Comparison of ENCODE assay signal across 18 mouse cellular contexts in the genomic region with DNA sequence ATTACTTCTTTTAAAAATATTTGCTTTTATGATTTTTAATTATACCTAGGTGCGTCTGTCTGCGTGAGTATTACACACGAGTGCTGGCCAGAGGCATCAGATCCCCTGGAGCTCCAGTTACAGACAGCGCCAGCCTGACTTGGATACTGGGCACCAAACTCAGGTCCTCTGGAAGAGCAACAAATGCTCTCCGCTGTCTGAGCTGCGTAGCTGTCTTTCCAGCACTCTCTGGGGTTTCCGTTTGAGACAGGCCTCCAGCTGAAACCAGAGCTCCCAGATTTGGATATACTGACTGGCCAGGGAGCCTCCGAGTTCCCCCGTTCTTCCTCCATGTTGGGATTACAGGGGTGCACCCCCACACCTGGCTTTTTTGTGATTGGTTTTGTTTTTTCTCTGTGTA. TPM values are rescaled to one million over a fixed set of nuclear protein-coding genes. Genes with fewer than 3 reads are reported as not detected.
DNase-seq lines count a peak whose midpoint lies in the region; ATAC-seq lines count a peak whose summit lies in the region.
"Had no signal": no experiment of that assay in that cellular context is flagged by ENCODE, and none has a peak within 500 bp of the region (broad histone marks: within the 10 kb centered on the region; RNA-seq: fewer than 3 reads in every experiment).

No protein-coding gene starts in this region.

- ATAC-seq in midbrain, embryonic 12.5 days (ENCODE audit: low FRiP score, low read depth): no peak
- ATAC-seq in midbrain, embryonic 13.5 days: no peak
- ATAC-seq in embryonic facial prominence, embryonic 14.5 days (ENCODE audit: low read depth): no peak
- ATAC-seq: activated CD4-positive, CD25-positive, alpha-beta regulatory T cell, adult 4 months; lung, postnatal 0 days had no signal

- intact Hi-C loops in gastrocnemius, postnatal 14 days (cut with DNase I; ENCODE audit: low total_unique reads): no loop called here
- intact Hi-C loops in gastrocnemius, postnatal 36 days (cut with DNase I): no loop called here
- intact Hi-C loops in left cerebral cortex, postnatal 36 days (cut with DNase I): no loop called here

- no peaks in the 10 kb centered on the region for H3K9me3 ChIP-seq in midbrain, embryonic 12.5 days
- H3K9me3 ChIP-seq in midbrain, embryonic 13.5 days: no peaks in the 10 kb centered on the region
- no peaks in the 10 kb centered on the region for H3K9me3 ChIP-seq in embryonic facial prominence, embryonic 14.5 days (ENCODE audit: control insufficient read depth, low read length)
- H3K9me3 ChIP-seq: limb, embryonic 15.5 days had no signal

- no peak overlapping the region for H3K4me3 ChIP-seq in midbrain, embryonic 12.5 days
- no peak overlapping the region for H3K4me3 ChIP-seq in midbrain, embryonic 13.5 days (replicated peaks)
- H3K4me3 ChIP-seq in embryonic facial prominence, embryonic 14.5 days (ENCODE audit: low read depth, low read length): no peak overlapping the region
- H3K4me3 ChIP-seq: limb, embryonic 15.5 days had no signal

- H3K4me2 ChIP-seq in midbrain, embryonic 12.5 days (replicated peaks): no peak overlapping the region
- H3K4me2 ChIP-seq in midbrain, embryonic 13.5 days (replicated peaks): no peak overlapping the region
- H3K4me2 ChIP-seq in embryonic facial prominence, embryonic 14.5 days (ENCODE audit: low read depth, low read length): no peak overlapping the region
- H3K4me2 ChIP-seq: heart, embryonic 11.5 days; limb, embryonic 15.5 days had no signal

- H3K27ac ChIP-seq in midbrain, embryonic 12.5 days (replicated peaks): peak overlapping the region; percentile 11; the same call in 1 of the 2 replicates
- H3K27ac ChIP-seq in midbrain, embryonic 13.5 days: no peak overlapping the region; the same call in 1 of the 2 replicates
- H3K27ac ChIP-seq in embryonic facial prominence, embryonic 14.5 days (replicated peaks; ENCODE audit: low read depth, low read length): no peak overlapping the region; the same call in 1 of the 2 replicates
- H3K27ac ChIP-seq: limb, embryonic 15.5 days had no signal

- DNase-seq in gastrocnemius, postnatal 14 days: peak; percentile 9
- DNase-seq in gastrocnemius, postnatal 36 days: no peak
- DNase-seq in embryonic facial prominence, embryonic 14.5 days (ENCODE audit: low spot score): peak; percentile 15
- DNase-seq in right cerebral cortex, postnatal 36 days (ENCODE audit: low spot score in 2 of 2): no peak
- no peak for DNase-seq in left cerebral cortex, postnatal 36 days (ENCODE audit: low spot score in 2 of 2)
- DNase-seq: heart, postnatal 4 days; kidney, adult 18-20 months; thymus, postnatal 36 days had no signal

- no peaks in the 10 kb centered on the region for H3K27me3 ChIP-seq in midbrain, embryonic 12.5 days
- 0 out of 2 replicates have a peak, but pooled peaks cover 3% of the 10 kb centered on the region for H3K27me3 ChIP-seq in midbrain, embryonic 13.5 days
- no peaks in the 10 kb centered on the region for H3K27me3 ChIP-seq in embryonic facial prominence, embryonic 14.5 days (replicated peaks; ENCODE audit: control insufficient read depth, insufficient read depth, low read length)
- H3K27me3 ChIP-seq: limb, embryonic 15.5 days had no signal

- no peak overlapping the region for H3K9ac ChIP-seq in midbrain, embryonic 12.5 days (replicated peaks)
- H3K9ac ChIP-seq in midbrain, embryonic 13.5 days (replicated peaks): no peak overlapping the region
- no peak overlapping the region for H3K9ac ChIP-seq in embryonic facial prominence, embryonic 14.5 days (ENCODE audit: low read depth, low read length)
- H3K9ac ChIP-seq: limb, embryonic 15.5 days had no signal

- H3K36me3 ChIP-seq in midbrain, embryonic 12.5 days: no peaks in the 10 kb centered on the region
- no peaks in the 10 kb centered on the region for H3K36me3 ChIP-seq in midbrain, embryonic 13.5 days
- no peaks in the 10 kb centered on the region for H3K36me3 ChIP-seq in embryonic facial prominence, embryonic 14.5 days (ENCODE audit: control insufficient read depth, insufficient read depth, low read length)
- H3K36me3 ChIP-seq: limb, embryonic 15.5 days had no signal

- WGBS in midbrain, embryonic 12.5 days: 36% methylated on average over 9 of the region's 9 CpGs
- WGBS in midbrain, embryonic 13.5 days: 37% methylated on average over 9 of the region's 9 CpGs
- WGBS in embryonic facial prominence, embryonic 14.5 days: 20% methylated on average over 9 of the region's 9 CpGs

- peaks cover 16% of the 10 kb centered on the region for H3K4me1 ChIP-seq in midbrain, embryonic 12.5 days
- H3K4me1 ChIP-seq in midbrain, embryonic 13.5 days (replicated peaks): peaks cover 12% of the 10 kb centered on the region
- H3K4me1 ChIP-seq in embryonic facial prominence, embryonic 14.5 days (ENCODE audit: control insufficient read depth, insufficient read depth, low read length): peaks cover 5% of the 10 kb centered on the region; the same call in 1 of the 2 replicates

RNA-seq across cellular contexts. Expression of gene Sall4, which starts 12.9 kb away (rescaled TPM):
- under 1 TPM; 0.71 to 0.98 TPM for total RNA-seq in gastrocnemius, postnatal 14 days (2021)
- total RNA-seq in gastrocnemius, postnatal 36 days (2021): 1 to 10 TPM; 1.7 to 2.1 TPM
- polyA plus RNA-seq in midbrain, embryonic 12.5 days (2016; fragmentation: Nextera tagmentation; extraction: Ambion mirVana): 14.1 and 17.4 TPM in 2 replicates
- polyA plus RNA-seq in midbrain, embryonic 13.5 days (2015; fragmentation: Nextera tagmentation; extraction: Ambion mirVana): 2.2 and 5.5 TPM in 2 replicates
- 0.35 and 0.42 TPM in 2 replicates for polyA plus RNA-seq in embryonic facial prominence, embryonic 14.5 days (2014; fragmentation: Nextera tagmentation; extraction: Ambion mirVana)
- under 1 TPM in 1 of 2 experiments, not detected in 1; 0.18 TPM for total RNA-seq in left cerebral cortex, postnatal 36 days (2021)
- total RNA-seq: megakaryocyte-erythroid progenitor cell, adult 5-6 weeks; neutrophil, adult 5-6 weeks had no signal
- polyA plus RNA-seq: C2C12; lung, postnatal 0 days; spleen, adult 2 months had no signal

RNA-seq across cellular contexts. Expression of gene Atp9a, which starts 38.4 kb away (rescaled TPM):
- total RNA-seq in gastrocnemius, postnatal 14 days (2021): 10 to 100 TPM; 14.9 to 16.9 TPM
- total RNA-seq in gastrocnemius, postnatal 36 days (2021): 10 to 100 TPM; 12.7 to 14.7 TPM
- 41.0 and 42.9 TPM in 2 replicates for polyA plus RNA-seq in midbrain, embryonic 12.5 days (2016; fragmentation: Nextera tagmentation; extraction: Ambion mirVana)
- polyA plus RNA-seq in midbrain, embryonic 13.5 days (2015; fragmentation: Nextera tagmentation; extraction: Ambion mirVana): 61.1 and 63.6 TPM in 2 replicates
- polyA plus RNA-seq in embryonic facial prominence, embryonic 14.5 days (2014; fragmentation: Nextera tagmentation; extraction: Ambion mirVana): 28.7 and 29.1 TPM in 2 replicates
- 100 to 1,000 TPM; 390 to 450 TPM for total RNA-seq in left cerebral cortex, postnatal 36 days (2021)
- total RNA-seq: megakaryocyte-erythroid progenitor cell, adult 5-6 weeks had no signal

Comparison
In these comparisons a context has a peak if more than half of its experiments do, and no peak if none do; other contexts are left out.
1. DNase-seq: peak in gastrocnemius, postnatal 14 days (single experiment) and embryonic facial prominence, embryonic 14.5 days (single experiment); none in gastrocnemius, postnatal 36 days (0 of 2), right cerebral cortex, postnatal 36 days (0 of 2) and left cerebral cortex, postnatal 36 days (0 of 2).
2. RNA of gene Atp9a, which starts 38.4 kb away (total RNA-seq): 390 to 450 TPM in left cerebral cortex, postnatal 36 days; 14.9 to 16.9 TPM in gastrocnemius, postnatal 14 days and 12.7 to 14.7 TPM in gastrocnemius, postnatal 36 days; every median in the first group is over 10 times any median in the second.